Comparison of ENCODE assay signal across 25 mouse cellular contexts in genomic region chr10:93075856-93076255, GRCm38 (mm10). TPM values are rescaled to one million over a fixed set of nuclear protein-coding genes. Genes with fewer than 3 reads are reported as not detected.
DNase-seq lines count a peak whose midpoint lies in the region; ATAC-seq and TF ChIP-seq lines count a peak whose summit lies in the region.
"Had no signal": no experiment of that assay in that cellular context is flagged by ENCODE, and none has a peak within 500 bp of the region (broad histone marks: within the 10 kb centered on the region; RNA-seq: fewer than 3 reads in every experiment).

No protein-coding gene starts in this region.

- no peak for TF ChIP-seq CTCF in layer of hippocampus, adult 2 months (conservative IDR thresholded peaks at IDR 0.05)
- no peak for TF ChIP-seq CTCF in midbrain, postnatal 0 days (IDR thresholded peaks at IDR 0.05)
- no peak for TF ChIP-seq CTCF in olfactory bulb, adult 2 months (IDR thresholded peaks at IDR 0.05; ENCODE audit: insufficient read depth, low read depth, low read length)
- no peak for TF ChIP-seq CTCF in stomach, postnatal 0 days (IDR thresholded peaks at IDR 0.05; ENCODE audit: low read depth)

- ATAC-seq in midbrain, embryonic 11.5 days (ENCODE audit: low FRiP score), result no peak
- ATAC-seq in midbrain, postnatal 0 days (ENCODE audit: low FRiP score), result no peak
- no peak for ATAC-seq in stomach, postnatal 0 days (ENCODE audit: low FRiP score, low TSS enrichment)
- ATAC-seq: CD4-positive, CD25-positive, alpha-beta regulatory T cell, adult 4 months; forebrain, embryonic 15.5 days; Patski had no signal

- no peak for TF ChIP-seq EP300 in stomach, postnatal 0 days (optimal IDR thresholded peaks at IDR 0.05)

- no peak overlapping the region for H3K4me3 ChIP-seq in layer of hippocampus, adult 2 months
- H3K4me3 ChIP-seq in midbrain, embryonic 11.5 days (ENCODE audit: low read depth, low read length), result no peak overlapping the region
- H3K4me3 ChIP-seq in midbrain, postnatal 0 days (ENCODE audit: low read depth, low read length), result no peak overlapping the region
- no peak overlapping the region for H3K4me3 ChIP-seq in olfactory bulb, adult 2 months (ENCODE audit: insufficient read depth, low read depth, low read length)
- no peak overlapping the region for H3K4me3 ChIP-seq in stomach, postnatal 0 days (ENCODE audit: low read depth, low read length)
- H3K4me3 ChIP-seq: embryonic facial prominence, embryonic 10.5 days; embryonic facial prominence, embryonic 13.5 days; erythroblast, embryonic 14.5 days; forebrain, embryonic 12.5 days; forebrain, embryonic 15.5 days; heart, adult 2 months; hindbrain, embryonic 12.5 days; hindbrain, embryonic 15.5 days had no signal

- TF ChIP-seq POLR2A in olfactory bulb, adult 2 months (IDR thresholded peaks at IDR 0.05; ENCODE audit: insufficient read depth, low read depth, low read length), result no peak

- H3K27me3 ChIP-seq in midbrain, embryonic 11.5 days (ENCODE audit: control insufficient read depth, insufficient read depth, low read length), result no peaks in the 10 kb centered on the region
- H3K27me3 ChIP-seq in midbrain, postnatal 0 days (ENCODE audit: insufficient read depth, low read length), result no peaks in the 10 kb centered on the region
- H3K27me3 ChIP-seq in stomach, postnatal 0 days (ENCODE audit: control insufficient read depth, insufficient read depth, low read length), result no peaks in the 10 kb centered on the region
- H3K27me3 ChIP-seq: embryonic facial prominence, embryonic 13.5 days; forebrain, embryonic 12.5 days; forebrain, embryonic 15.5 days; hindbrain, embryonic 12.5 days; hindbrain, embryonic 15.5 days; Patski had no signal

- no peaks in the 10 kb centered on the region for H3K36me3 ChIP-seq in midbrain, embryonic 11.5 days (ENCODE audit: control insufficient read depth, insufficient read depth, low read length)
- no peaks in the 10 kb centered on the region for H3K36me3 ChIP-seq in midbrain, postnatal 0 days (ENCODE audit: insufficient read depth, low read length)
- no peaks in the 10 kb centered on the region for H3K36me3 ChIP-seq in stomach, postnatal 0 days (ENCODE audit: control insufficient read depth, insufficient read depth, low read length)
- H3K36me3 ChIP-seq: embryonic facial prominence, embryonic 10.5 days; embryonic facial prominence, embryonic 13.5 days; forebrain, embryonic 12.5 days; forebrain, embryonic 15.5 days; hindbrain, embryonic 12.5 days; hindbrain, embryonic 15.5 days had no signal

- H3K4me1 ChIP-seq in midbrain, embryonic 11.5 days (ENCODE audit: control insufficient read depth, insufficient read depth, low read length), result no peaks in the 10 kb centered on the region
- no peaks in the 10 kb centered on the region for H3K4me1 ChIP-seq in midbrain, postnatal 0 days (ENCODE audit: insufficient read depth, low read length)
- H3K4me1 ChIP-seq in olfactory bulb, adult 2 months (ENCODE audit: control insufficient read depth, insufficient read depth, low read length), result no peaks in the 10 kb centered on the region
- H3K4me1 ChIP-seq in stomach, postnatal 0 days (replicated peaks; ENCODE audit: control insufficient read depth, insufficient read depth), result no peaks in the 10 kb centered on the region

- H3K9ac ChIP-seq in midbrain, embryonic 11.5 days (ENCODE audit: low read length), result no peak overlapping the region
- H3K9ac ChIP-seq in midbrain, postnatal 0 days (replicated peaks; ENCODE audit: low read length, poor library complexity, severe bottlenecking), result no peak overlapping the region
- H3K9ac ChIP-seq in stomach, postnatal 0 days (ENCODE audit: low read length), result no peak overlapping the region
- H3K9ac ChIP-seq: embryonic facial prominence, embryonic 13.5 days; forebrain, embryonic 12.5 days; forebrain, embryonic 15.5 days; hindbrain, embryonic 12.5 days; hindbrain, embryonic 15.5 days had no signal

- no peak for DNase-seq in layer of hippocampus, adult 2 months (ENCODE audit: low spot score in 2 of 2)
- no peak for DNase-seq in layer of hippocampus, adult 18-20 months (ENCODE audit: low spot score in 2 of 2)
- peak; percentile 60 for DNase-seq in midbrain, embryonic 11.5 days (ENCODE audit: low spot score, missing footprints)
- DNase-seq in midbrain, postnatal 0 days (ENCODE audit: low spot score), result no peak
- DNase-seq in stomach, postnatal 0 days (ENCODE audit: low spot score), result no peak
- DNase-seq: adrenal gland, postnatal 10 days; adrenal gland, postnatal 36 days; cerebellum, adult 11 months; cerebellum, adult 2 months; cerebellum, adult 9-11 months; cerebellum, postnatal 25 days; embryo, embryonic 11 days; gastrocnemius, postnatal 25 days; heart, adult 2 months had no signal

- peak overlapping the region; percentile 73 for H3K27ac ChIP-seq in layer of hippocampus, adult 2 months
- H3K27ac ChIP-seq in midbrain, embryonic 11.5 days (ENCODE audit: low read depth, low read length), result no peak overlapping the region
- no peak overlapping the region for H3K27ac ChIP-seq in midbrain, postnatal 0 days (ENCODE audit: low read depth, low read length)
- H3K27ac ChIP-seq in olfactory bulb, adult 2 months (ENCODE audit: insufficient read depth, low read depth, low read length), result 0 out of 2 replicates have a peak overlapping the region, but pooled peaks have one; percentile 45
- H3K27ac ChIP-seq in stomach, postnatal 0 days (replicated peaks), result no peak overlapping the region
- H3K27ac ChIP-seq: embryonic facial prominence, embryonic 10.5 days; embryonic facial prominence, embryonic 13.5 days; forebrain, embryonic 12.5 days; forebrain, embryonic 15.5 days; heart, adult 2 months; hindbrain, embryonic 12.5 days; hindbrain, embryonic 15.5 days had no signal

- WGBS in midbrain, embryonic 11.5 days, result 81% methylated on average over 8 of the region's 8 CpGs
- WGBS in midbrain, postnatal 0 days, result 60% methylated on average over 8 of the region's 8 CpGs
- 61% methylated on average over 8 of the region's 8 CpGs for WGBS in olfactory bulb, adult 2 months
- 75% methylated on average over 8 of the region's 8 CpGs for WGBS in stomach, postnatal 0 days

- no peak overlapping the region for H3K4me2 ChIP-seq in midbrain, embryonic 11.5 days
- no peak overlapping the region for H3K4me2 ChIP-seq in midbrain, postnatal 0 days (ENCODE audit: low read depth, low read length, poor library complexity, severe bottlenecking)
- no peak overlapping the region for H3K4me2 ChIP-seq in stomach, postnatal 0 days (replicated peaks; ENCODE audit: low read depth)
- H3K4me2 ChIP-seq: embryonic facial prominence, embryonic 13.5 days; forebrain, embryonic 12.5 days; forebrain, embryonic 15.5 days; heart, embryonic 11.5 days; hindbrain, embryonic 12.5 days; hindbrain, embryonic 15.5 days had no signal

- no peaks in the 10 kb centered on the region for H3K9me3 ChIP-seq in midbrain, embryonic 11.5 days (ENCODE audit: control insufficient read depth, low read length)
- no peaks in the 10 kb centered on the region for H3K9me3 ChIP-seq in midbrain, postnatal 0 days (ENCODE audit: low read length)
- H3K9me3 ChIP-seq in stomach, postnatal 0 days (ENCODE audit: control insufficient read depth, low read length), result no peaks in the 10 kb centered on the region
- H3K9me3 ChIP-seq: embryonic facial prominence, embryonic 10.5 days; embryonic facial prominence, embryonic 13.5 days; forebrain, embryonic 12.5 days; forebrain, embryonic 15.5 days; hindbrain, embryonic 12.5 days; hindbrain, embryonic 15.5 days had no signal

RNA-seq across cellular contexts. Expression of gene Cfap54, which starts 5.6 kb away (rescaled TPM):
- total RNA-seq in layer of hippocampus, adult 2 months (2021), result 10 to 100 TPM; 20.7 to 22.9 TPM
- total RNA-seq in layer of hippocampus, adult 18-20 months (2021), result 10 to 100 TPM; 15.9 to 18.9 TPM
- 0.80 and 0.89 TPM in 2 replicates for polyA plus RNA-seq in midbrain, embryonic 11.5 days (2014; fragmentation: Nextera tagmentation; extraction: Ambion mirVana)
- total RNA-seq in midbrain, postnatal 0 days (2014; rRNA removed), result 4.7 and 4.9 TPM in 2 replicates
- 3.2 and 4.2 TPM in 2 replicates for polyA plus RNA-seq in midbrain, postnatal 0 days (2015; fragmentation: Nextera tagmentation; extraction: Ambion mirVana)
- polyA plus RNA-seq in olfactory bulb, adult 2 months (2012; ENCODE audit: insufficient read depth, insufficient read length, low replicate concordance, missing spikeins), result not detected in 2 replicates
- polyA plus RNA-seq in stomach, postnatal 0 days (2015; fragmentation: Nextera tagmentation; extraction: Ambion mirVana), result 0.12 TPM in 1 of 2 replicates, not detected in the other

Comparison
In these comparisons a context has a peak if more than half of its experiments do, and no peak if none do; other contexts are left out.
1. H3K27ac ChIP-seq: peak in layer of hippocampus, adult 2 months (single experiment) and olfactory bulb, adult 2 months (single experiment); none in midbrain, embryonic 11.5 days (single experiment), midbrain, postnatal 0 days (single experiment) and stomach, postnatal 0 days (single experiment).